Mouse (Mus musculus) layer of hippocampus, adult 8-10 months (tissue): ENCODE measurements around the gene Ccdc173. TPM values are rescaled to one million over a fixed set of nuclear protein-coding genes. Genes with fewer than 3 reads are reported as not detected.
"Not testable (repeated sequence)": the region's sequence is repeated elsewhere in the genome, so short reads cannot be mapped to it uniquely, and the experiment has no call there.

Source experiments
- DNase-seq, 2 experiments: peaks; one replicate each; pipeline ENCODE4 v3.0.0; 2022; ENCODE audit warnings: low spot score in 2 of 2
- total RNA-seq, 4 experiments: library from RNA; stranded (reverse); gene quantifications; 2 replicates each; pipeline ENCODE4 v1.2.4; 2022

The Ccdc173 gene
- total RNA-seq: 1 to 10 TPM; 2.2 to 3.3 (median 2.6) TPM

GRCm38 (mm10) chr2:69789429-69790069 lies at the start of gene Ccdc173, which contains the start of gene Phospho2:
Gene Ccdc173 (minus strand): TSS chr2:69789575.
Gene Phospho2 (plus strand): TSS chr2:69789623.
- DNase-seq: peak; percentile 96 to 98

GRCm38 (mm10) chr2:69838707-69839106 lies 49.3 kb upstream of the Ccdc173 start:
- no peak for DNase-seq

- no peak for DNase-seq
Measured at GRCm38 (mm10) chr2:69837996-69838395, 48.6 kb upstream of the Ccdc173 start.

GRCm38 (mm10) chr2:69837244-69837967 lies 48.0 kb upstream of the Ccdc173 start:
- no peak for DNase-seq

GRCm38 (mm10) chr2:69830116-69830515 lies 40.7 kb upstream of the Ccdc173 start:
- no peak for DNase-seq

- DNase-seq: no peak
Measured at GRCm38 (mm10) chr2:69829680-69830079, 40.3 kb upstream of the Ccdc173 start.

- no peak for DNase-seq
Measured at GRCm38 (mm10) chr2:69828031-69828430, 38.7 kb upstream of the Ccdc173 start.

- DNase-seq: no peak
Measured at GRCm38 (mm10) chr2:69826380-69826779, 37.0 kb upstream of the Ccdc173 start.

GRCm38 (mm10) chr2:69825898-69826297 lies 36.5 kb upstream of the Ccdc173 start:
- DNase-seq: no peak

GRCm38 (mm10) chr2:69823129-69823677 lies 33.8 kb upstream of the Ccdc173 start:
- no peak for DNase-seq

- peak in 1 of 2 experiments; percentile 41 for DNase-seq
Measured at GRCm38 (mm10) chr2:69822361-69823128, 33.2 kb upstream of the Ccdc173 start.

- no peak for DNase-seq
Measured at GRCm38 (mm10) chr2:69821711-69822110, 32.3 kb upstream of the Ccdc173 start, which contains the start of gene Klhl23. Gene Klhl23 (plus strand): TSS chr2:69821944.

- DNase-seq: no peak
Measured at GRCm38 (mm10) chr2:69820201-69820600, 30.8 kb upstream of the Ccdc173 start.

- no peak for DNase-seq
Measured at GRCm38 (mm10) chr2:69818350-69819085, 29.1 kb upstream of the Ccdc173 start.

GRCm38 (mm10) chr2:69816575-69816974 lies 27.2 kb upstream of the Ccdc173 start:
- DNase-seq: no peak

GRCm38 (mm10) chr2:69811349-69811748 lies 22.0 kb upstream of the Ccdc173 start:
- DNase-seq: not testable (repeated sequence)

GRCm38 (mm10) chr2:69810169-69810568 lies 20.8 kb upstream of the Ccdc173 start:
- DNase-seq: no peak

- DNase-seq: not testable (repeated sequence)
Measured at GRCm38 (mm10) chr2:69804663-69805062, 15.3 kb upstream of the Ccdc173 start.

- DNase-seq: no peak
Measured at GRCm38 (mm10) chr2:69803756-69804155, 14.4 kb upstream of the Ccdc173 start.

GRCm38 (mm10) chr2:69802911-69803312 lies 13.5 kb upstream of the Ccdc173 start:
- peak in 1 of 2 experiments; percentile 50 for DNase-seq

GRCm38 (mm10) chr2:69790722-69791121 lies 1.3 kb upstream of the Ccdc173 start:
- DNase-seq: no peak
